Mouse (Mus musculus): ENCODE results near the gene Scn4b.

The Scn4b gene

GRCm38 (mm10) chr9:45189661-45190174 is 51.5 kb downstream of the Scn4b start:
- DNase-seq (ENCODE audit: low read depth), result no peak

- DNase-seq (ENCODE audit: low read depth), result no peak
Observed at GRCm38 (mm10) chr9:45195468-45195867, 57.3 kb downstream of the Scn4b start.

- no peak for DNase-seq (ENCODE audit: low read depth)
Observed at GRCm38 (mm10) chr9:45196125-45196830, 58.1 kb downstream of the Scn4b start.

GRCm38 (mm10) chr9:45197549-45197948 is 59.4 kb downstream of the Scn4b start:
- DNase-seq (ENCODE audit: low read depth), result no peak

- no peak for DNase-seq (ENCODE audit: low read depth)
Observed at GRCm38 (mm10) chr9:45201319-45201947, 63.2 kb downstream of the Scn4b start.

- DNase-seq (ENCODE audit: low read depth), result no peak
Observed at GRCm38 (mm10) chr9:45202021-45202798, 64.0 kb downstream of the Scn4b start.

All from 416B (cell line).